Mouse (Mus musculus): ENCODE results near the gene Col24a1. TPM values are rescaled to one million over a fixed set of nuclear protein-coding genes. Genes with fewer than 3 reads are reported as not detected.

Gene Col24a1
- polyA plus RNA-seq, 1 experiment: not detected

DNA sequence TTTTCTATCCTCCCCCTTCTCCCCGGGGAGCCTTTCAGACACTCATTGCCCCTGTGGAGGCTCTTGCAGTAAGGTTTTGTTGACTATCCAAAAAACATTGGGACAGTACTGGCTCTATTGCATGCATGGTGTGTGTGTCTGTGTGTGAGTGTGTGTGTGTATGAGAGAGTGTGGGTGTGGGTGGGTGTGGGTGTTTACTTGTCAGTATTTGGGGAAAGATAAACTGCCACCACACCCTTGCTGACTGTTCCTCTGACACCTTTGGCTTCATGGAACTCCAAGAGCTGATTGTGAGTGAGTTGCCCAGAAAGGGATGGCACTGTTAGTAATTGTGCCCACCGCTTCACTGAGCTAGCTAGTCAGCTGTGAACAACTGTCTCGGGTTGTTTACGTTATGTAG lies 298.3 kb downstream of the Col24a1 start:
- WGBS: 74% methylated on average over 4 of the region's 4 CpGs
- H3K36me3 ChIP-seq (ENCODE audit: control insufficient read depth, insufficient read depth, low read length): peaks cover 16% of the 10 kb centered on the region
- H3K4me1 ChIP-seq (ENCODE audit: control insufficient read depth, insufficient read depth, insufficient read length): no peaks in the 10 kb centered on the region
- TF ChIP-seq POLR2A (IDR thresholded peaks at IDR 0.05; ENCODE audit: low read depth, low read length) (no peak), CTCF (IDR thresholded peaks at IDR 0.05; ENCODE audit: extremely low read depth, insufficient read depth, insufficient read length, insufficient replicate concordance) (no peak)
- H3K27ac ChIP-seq (ENCODE audit: insufficient read depth, low read length): no peak overlapping the region
- H3K4me3 ChIP-seq (ENCODE audit: extremely low read depth, insufficient read depth, insufficient read length): no peak overlapping the region
- no peak for DNase-seq (ENCODE audit: low read depth in 1 of 2, low spot score in 2 of 2)
- no peaks in the 10 kb centered on the region for H3K27me3 ChIP-seq (ENCODE audit: control insufficient read depth, insufficient read depth, low read length)

GRCm38 (mm10) chr3:145591841-145592542 lies 299.7 kb downstream of the Col24a1 start:
- Histone ChIP-seq H3K36me3 (ENCODE audit: control insufficient read depth, insufficient read depth, low read length) (peaks cover 12% of the 10 kb centered on the region), H3K27ac (ENCODE audit: insufficient read depth, low read length) (no peak overlapping the region), H3K4me1 (ENCODE audit: control insufficient read depth, insufficient read depth, insufficient read length) (no peaks in the 10 kb centered on the region), H3K4me3 (ENCODE audit: extremely low read depth, insufficient read depth, insufficient read length) (no peak overlapping the region), H3K27me3 (ENCODE audit: control insufficient read depth, insufficient read depth, low read length) (no peaks in the 10 kb centered on the region)
- DNase-seq (ENCODE audit: low read depth in 1 of 2, low spot score in 2 of 2): no peak
- no peak for TF ChIP-seq POLR2A (IDR thresholded peaks at IDR 0.05; ENCODE audit: low read depth, low read length)
- TF ChIP-seq CTCF (IDR thresholded peaks at IDR 0.05; ENCODE audit: extremely low read depth, insufficient read depth, insufficient read length, insufficient replicate concordance): no peak
- 89% methylated on average over 6 of the region's 6 CpGs for WGBS

DNA sequence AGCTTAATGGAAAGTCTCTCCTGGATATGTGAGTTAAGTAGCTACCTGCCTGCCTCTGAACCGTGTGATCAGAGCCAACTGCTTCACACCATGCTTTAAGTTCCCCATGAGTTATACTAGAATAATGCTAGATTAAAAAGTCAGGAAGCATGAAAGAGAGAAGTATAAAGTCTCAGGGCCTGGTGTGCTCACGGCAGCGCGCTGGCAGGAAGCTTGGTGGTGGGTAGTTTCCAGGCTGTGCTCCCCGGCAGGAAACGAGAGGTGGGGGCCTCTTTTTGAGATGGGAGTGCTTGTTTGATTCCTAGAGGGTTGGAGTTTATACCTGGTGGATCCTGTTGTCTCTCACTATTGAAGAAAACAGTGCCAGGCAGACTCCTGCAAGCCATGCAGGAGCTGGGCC lies 303.1 kb downstream of the Col24a1 start:
- Histone ChIP-seq H3K27me3 (ENCODE audit: control insufficient read depth, insufficient read depth, low read length) (no peaks in the 10 kb centered on the region), H3K27ac (ENCODE audit: insufficient read depth, low read length) (no peak overlapping the region), H3K36me3 (ENCODE audit: control insufficient read depth, insufficient read depth, low read length) (peaks cover 13% of the 10 kb centered on the region), H3K4me1 (ENCODE audit: control insufficient read depth, insufficient read depth, insufficient read length) (no peaks in the 10 kb centered on the region), H3K4me3 (ENCODE audit: extremely low read depth, insufficient read depth, insufficient read length) (no peak overlapping the region)
- 28% methylated on average over 6 of the region's 6 CpGs for WGBS
- TF ChIP-seq CTCF (IDR thresholded peaks at IDR 0.05; ENCODE audit: extremely low read depth, insufficient read depth, insufficient read length, insufficient replicate concordance) (no peak), POLR2A (IDR thresholded peaks at IDR 0.05; ENCODE audit: low read depth, low read length) (no peak)
- DNase-seq (ENCODE audit: low read depth in 1 of 2, low spot score in 2 of 2): no peak

- Histone ChIP-seq H3K36me3 (ENCODE audit: control insufficient read depth, insufficient read depth, low read length) (peaks cover 17% of the 10 kb centered on the region), H3K4me3 (ENCODE audit: extremely low read depth, insufficient read depth, insufficient read length) (no peak overlapping the region), H3K4me1 (ENCODE audit: control insufficient read depth, insufficient read depth, insufficient read length) (no peaks in the 10 kb centered on the region), H3K27ac (ENCODE audit: insufficient read depth, low read length) (no peak overlapping the region), H3K27me3 (ENCODE audit: control insufficient read depth, insufficient read depth, low read length) (no peaks in the 10 kb centered on the region)
- no peak for TF ChIP-seq POLR2A (IDR thresholded peaks at IDR 0.05; ENCODE audit: low read depth, low read length)
- no peak for TF ChIP-seq CTCF (IDR thresholded peaks at IDR 0.05; ENCODE audit: extremely low read depth, insufficient read depth, insufficient read length, insufficient replicate concordance)
- WGBS: 91% methylated on average over 7 of the region's 7 CpGs
- no peak for DNase-seq (ENCODE audit: low read depth in 1 of 2, low spot score in 2 of 2)
Observed at GRCm38 (mm10) chr3:145599059-145599458, 306.8 kb downstream of the Col24a1 start.

GRCm38 (mm10) chr3:145600801-145601200 lies 308.5 kb downstream of the Col24a1 start:
- TF ChIP-seq CTCF (IDR thresholded peaks at IDR 0.05; ENCODE audit: extremely low read depth, insufficient read depth, insufficient read length, insufficient replicate concordance) (no peak), POLR2A (IDR thresholded peaks at IDR 0.05; ENCODE audit: low read depth, low read length) (no peak)
- no peaks in the 10 kb centered on the region for H3K4me1 ChIP-seq (ENCODE audit: control insufficient read depth, insufficient read depth, insufficient read length)
- no peak overlapping the region for H3K27ac ChIP-seq (ENCODE audit: insufficient read depth, low read length)
- H3K4me3 ChIP-seq (ENCODE audit: extremely low read depth, insufficient read depth, insufficient read length): no peak overlapping the region
- H3K27me3 ChIP-seq (ENCODE audit: control insufficient read depth, insufficient read depth, low read length): no peaks in the 10 kb centered on the region
- DNase-seq (ENCODE audit: low read depth in 1 of 2, low spot score in 2 of 2): no peak
- WGBS: 88% methylated on average over 6 of the region's 6 CpGs
- peaks cover 18% of the 10 kb centered on the region for H3K36me3 ChIP-seq (ENCODE audit: control insufficient read depth, insufficient read depth, low read length)

- Histone ChIP-seq H3K36me3 (ENCODE audit: control insufficient read depth, insufficient read depth, low read length) (peaks cover 16% of the 10 kb centered on the region), H3K4me1 (ENCODE audit: control insufficient read depth, insufficient read depth, insufficient read length) (no peaks in the 10 kb centered on the region), H3K27ac (ENCODE audit: insufficient read depth, low read length) (no peak overlapping the region), H3K27me3 (ENCODE audit: control insufficient read depth, insufficient read depth, low read length) (no peaks in the 10 kb centered on the region), H3K4me3 (ENCODE audit: extremely low read depth, insufficient read depth, insufficient read length) (no peak overlapping the region)
- no peak for TF ChIP-seq POLR2A (IDR thresholded peaks at IDR 0.05; ENCODE audit: low read depth, low read length)
- no peak for TF ChIP-seq CTCF (IDR thresholded peaks at IDR 0.05; ENCODE audit: extremely low read depth, insufficient read depth, insufficient read length, insufficient replicate concordance)
- DNase-seq (ENCODE audit: low read depth in 1 of 2, low spot score in 2 of 2): no peak
- 90% methylated on average over 6 of the region's 6 CpGs for WGBS
Observed at GRCm38 (mm10) chr3:145601345-145601744, 309.1 kb downstream of the Col24a1 start.

Other genes starting within 250 kb of the Col24a1 start
- 0.13 and 0.14 TPM in 2 replicates for gene Clca2, start 193.0 kb upstream of the Col24a1 start, polyA plus RNA-seq (2012; rRNA removed)
- 0.94 and 1.4 TPM in 2 replicates for gene Odf2l, start 173.9 kb upstream of the Col24a1 start, polyA plus RNA-seq (2012; rRNA removed)

Measured in spleen, adult 2 months (tissue).